Mouse (Mus musculus): Measurements from ENCODE around the gene Gm3488. TPM values are rescaled to one million over a fixed set of nuclear protein-coding genes. Genes with fewer than 3 reads are reported as not detected.
"Not testable (repeated sequence)": the region's sequence is repeated elsewhere in the genome, so short reads cannot be mapped to it uniquely, and the experiment has no call there.

The Gm3488 gene
- 3.7 and 4.4 TPM in 2 replicates for polyA plus RNA-seq (2016; fragmentation: Nextera tagmentation; extraction: Ambion mirVana)

DNA sequence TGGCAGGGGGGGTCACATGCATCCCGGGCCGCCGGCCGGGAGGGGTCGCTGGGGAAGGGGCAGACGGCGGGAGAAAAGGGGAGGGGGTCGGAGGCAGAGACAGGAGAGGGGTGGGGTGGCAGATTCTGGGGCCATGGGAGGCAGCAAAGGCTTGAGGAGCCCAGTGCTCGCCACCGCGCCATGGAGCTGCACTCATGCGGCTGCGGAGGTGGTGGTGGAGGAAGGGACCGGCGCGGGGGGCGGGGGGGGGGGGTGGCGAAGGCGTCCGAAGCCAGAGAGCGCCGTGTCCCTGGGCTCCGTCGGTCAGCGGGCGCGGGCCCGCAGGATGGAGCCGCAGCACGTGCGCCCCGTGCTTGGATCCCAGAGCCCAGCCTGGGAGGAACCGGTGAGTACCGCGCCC is at the start of gene Gm3488:
TSS of gene Gm3488 (plus strand) at position 301 of the 400 bp plus-strand sequence.
- H3K36me3 ChIP-seq; H3K4me2 ChIP-seq (replicated peaks); ATAC-seq (ENCODE audit: low FRiP score); H3K4me3 ChIP-seq; H3K27ac ChIP-seq; H3K4me1 ChIP-seq; H3K9me3 ChIP-seq (replicated peaks); H3K27me3 ChIP-seq; H3K9ac ChIP-seq: not testable (repeated sequence)
- no CpG with 5 or more reads among the region's 35 CpGs for WGBS

GRCm38 (mm10) chr14:5455367-5455766 is 46.1 kb upstream of the Gm3488 start, which contains the start of gene Gm3194:
Gm3194 (minus strand) TSS chr14:5455467.
- H3K4me3 ChIP-seq; ATAC-seq (ENCODE audit: low FRiP score); H3K9me3 ChIP-seq (replicated peaks); H3K4me1 ChIP-seq; H3K27me3 ChIP-seq; H3K36me3 ChIP-seq; H3K9ac ChIP-seq; H3K27ac ChIP-seq; H3K4me2 ChIP-seq (replicated peaks): not testable (repeated sequence)
- WGBS = no CpG with 5 or more reads among the region's 3 CpGs

DNA sequence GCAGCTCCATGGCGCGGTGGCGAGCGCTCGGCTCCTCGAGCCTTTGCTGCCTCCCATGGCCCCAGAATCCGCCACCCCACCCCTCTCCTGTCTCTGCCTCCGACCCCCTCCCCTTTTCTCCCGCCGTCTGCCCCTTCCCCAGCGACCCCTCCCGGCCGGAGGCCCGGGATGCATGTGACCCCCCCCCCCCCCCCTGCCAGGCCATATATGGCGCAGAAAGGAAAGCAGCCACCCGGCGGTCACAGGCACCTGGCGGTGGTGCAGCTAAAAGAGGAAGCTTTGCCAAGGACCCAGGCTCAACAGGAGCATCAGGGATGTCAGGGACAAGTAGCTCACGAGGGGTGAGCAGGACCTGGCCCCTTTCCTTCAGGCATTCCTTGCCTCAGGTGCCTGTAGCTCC is 41.0 kb upstream of the Gm3488 start:
- H3K27me3 ChIP-seq; H3K36me3 ChIP-seq; H3K4me2 ChIP-seq (replicated peaks); H3K9ac ChIP-seq; H3K4me1 ChIP-seq; H3K27ac ChIP-seq; H3K4me3 ChIP-seq; H3K9me3 ChIP-seq (replicated peaks): not testable (repeated sequence)
- 0 out of 2 replicates have a peak, but pooled peaks have one; percentile 60 for ATAC-seq (ENCODE audit: low FRiP score)
- no CpG with 5 or more reads among the region's 19 CpGs for WGBS

DNA sequence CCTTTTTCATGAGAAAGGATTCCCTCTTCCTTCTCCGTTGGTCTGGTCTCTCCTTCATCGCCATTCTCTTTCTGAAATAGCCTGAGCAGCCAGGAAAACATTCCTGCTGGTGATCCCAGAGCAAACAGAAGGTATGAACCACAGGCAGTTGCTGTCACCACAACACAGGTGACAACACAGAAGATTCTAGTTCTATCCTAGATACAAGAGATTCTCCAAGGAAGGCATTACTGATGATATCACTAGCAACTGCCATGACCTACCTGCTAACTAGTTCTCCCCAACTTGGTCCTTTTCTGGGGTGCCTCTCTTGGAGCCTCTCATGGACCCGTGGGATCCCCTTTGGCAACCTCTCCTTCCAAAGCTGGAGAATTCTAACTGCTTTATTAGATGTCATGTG is 23.7 kb upstream of the Gm3488 start, which contains the start of gene Gm8246:
TSS of gene Gm8246 (minus strand) at position 101 of the 400 bp plus-strand sequence.
- no CpG with 5 or more reads among the region's 3 CpGs for WGBS
- H3K27me3 ChIP-seq; H3K9me3 ChIP-seq (replicated peaks); H3K4me1 ChIP-seq; H3K4me3 ChIP-seq; H3K9ac ChIP-seq; ATAC-seq (ENCODE audit: low FRiP score); H3K27ac ChIP-seq; H3K4me2 ChIP-seq (replicated peaks); H3K36me3 ChIP-seq: not testable (repeated sequence)

- not testable (repeated sequence) for ATAC-seq (ENCODE audit: low FRiP score); H3K9me3 ChIP-seq (replicated peaks); H3K27me3 ChIP-seq; H3K4me3 ChIP-seq; H3K9ac ChIP-seq; H3K4me2 ChIP-seq (replicated peaks); H3K4me1 ChIP-seq; H3K36me3 ChIP-seq; H3K27ac ChIP-seq
- WGBS = 93% methylated on average over 4 of the region's 5 CpGs
These were observed 17.6 kb upstream of the Gm3488 start, which contains the start of gene Gm3187 for GRCm38 (mm10) chr14:5483907-5484306. Gm3187 (plus strand) TSS chr14:5484207.

DNA sequence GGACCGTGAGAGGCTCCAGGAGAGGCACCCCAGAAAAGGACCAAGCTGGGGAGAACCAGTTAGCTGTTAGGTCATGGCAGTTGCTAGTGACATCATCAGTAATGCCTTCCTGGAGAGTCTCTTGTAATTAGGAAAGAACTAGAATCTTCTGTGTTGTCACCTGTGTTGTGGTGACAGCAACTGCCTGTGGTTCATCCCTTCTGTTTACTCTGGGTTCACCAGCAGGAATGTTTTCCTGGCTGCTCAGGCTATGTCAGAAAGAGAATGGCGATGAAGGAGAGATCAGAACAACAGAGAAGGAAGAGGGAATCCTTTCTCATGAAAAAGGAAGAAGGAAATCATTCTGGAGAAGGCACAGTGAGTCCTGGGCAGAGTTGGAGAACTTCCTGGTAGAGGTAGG is 36.7 kb downstream of the Gm3488 start, which contains the start of gene Gm3532:
TSS of gene Gm3532 (plus strand) at position 301 of the 400 bp plus-strand sequence.
- H3K4me3 ChIP-seq; H3K27me3 ChIP-seq; H3K4me1 ChIP-seq; H3K36me3 ChIP-seq; H3K4me2 ChIP-seq (replicated peaks); H3K9ac ChIP-seq; ATAC-seq (ENCODE audit: low FRiP score); H3K27ac ChIP-seq; H3K9me3 ChIP-seq (replicated peaks): not testable (repeated sequence)
- no CpG with 5 or more reads among the region's 2 CpGs for WGBS

Other genes with a start within 250 kb of the Gm3488 start
- not detected in 2 replicates for gene Gm3526, start 241.1 kb upstream of the Gm3488 start, polyA plus RNA-seq (2016; fragmentation: Nextera tagmentation; extraction: Ambion mirVana)
- not detected in 2 replicates for gene Gm3542, start 166.7 kb upstream of the Gm3488 start, polyA plus RNA-seq (2016; fragmentation: Nextera tagmentation; extraction: Ambion mirVana)
- gene Gm3500, start 112.6 kb upstream of the Gm3488 start, polyA plus RNA-seq (2016; fragmentation: Nextera tagmentation; extraction: Ambion mirVana) = not detected in 2 replicates
- gene Gm3194, start 46.2 kb upstream of the Gm3488 start, polyA plus RNA-seq (2016; fragmentation: Nextera tagmentation; extraction: Ambion mirVana) = 1.8 TPM in 2 replicates
- not detected in 2 replicates for gene Gm8246, start 23.8 kb upstream of the Gm3488 start, polyA plus RNA-seq (2016; fragmentation: Nextera tagmentation; extraction: Ambion mirVana)
- not detected in 2 replicates for gene Gm3187, start 17.5 kb upstream of the Gm3488 start, polyA plus RNA-seq (2016; fragmentation: Nextera tagmentation; extraction: Ambion mirVana)
- not detected in 2 replicates for gene Gm3532, start 36.8 kb downstream of the Gm3488 start, polyA plus RNA-seq (2016; fragmentation: Nextera tagmentation; extraction: Ambion mirVana)
- not detected in 2 replicates for gene Gm8265, start 131.4 kb downstream of the Gm3488 start, polyA plus RNA-seq (2016; fragmentation: Nextera tagmentation; extraction: Ambion mirVana)
- gene Gm9603, start 185.8 kb downstream of the Gm3488 start, polyA plus RNA-seq (2016; fragmentation: Nextera tagmentation; extraction: Ambion mirVana) = not detected in 2 replicates
- gene Gm3373, start 239.9 kb downstream of the Gm3488 start, polyA plus RNA-seq (2016; fragmentation: Nextera tagmentation; extraction: Ambion mirVana) = 0.17 and 0.75 TPM in 2 replicates